Mouse (Mus musculus): Measurements from ENCODE around the gene Taf3.

Gene Taf3

GRCm38 (mm10) chr2:9877966-9878563, 170.3 kb downstream of the Taf3 start:
- in situ Hi-C loops (cut with MboI, MseI): no loop called here

GRCm38 (mm10) chr2:9877326-9877690, 171.1 kb downstream of the Taf3 start:
- in situ Hi-C loops (cut with MboI, MseI): no loop called here

GRCm38 (mm10) chr2:9876621-9877325, 171.6 kb downstream of the Taf3 start:
- in situ Hi-C loops (cut with MboI, MseI): no loop called here

GRCm38 (mm10) chr2:9875676-9876357, 172.6 kb downstream of the Taf3 start:
- in situ Hi-C loops (cut with MboI, MseI): no loop called here

- in situ Hi-C loops (cut with MboI, MseI): no loop called here
Observed at GRCm38 (mm10) chr2:9875220-9875619, 173.2 kb downstream of the Taf3 start.

GRCm38 (mm10) chr2:9874467-9875219, 173.8 kb downstream of the Taf3 start:
- in situ Hi-C loops (cut with MboI, MseI): loop anchor here in 1 of 2 experiments (5.0 kb wide), 1 partner anchor 297 kb away; no protein-coding TSS in a partner anchor

- in situ Hi-C loops (cut with MboI, MseI): loop anchor here in 1 of 2 experiments (5.0 kb wide), 1 partner anchor 296 kb away; no protein-coding TSS in a partner anchor
Observed at GRCm38 (mm10) chr2:9873757-9874156, 174.6 kb downstream of the Taf3 start.

GRCm38 (mm10) chr2:9872682-9873081, 175.7 kb downstream of the Taf3 start:
- in situ Hi-C loops (cut with MboI, MseI): loop anchor here in 1 of 2 experiments (5.0 kb wide), 1 partner anchor 295 kb away; no protein-coding TSS in a partner anchor

GRCm38 (mm10) chr2:9871798-9872197, 176.6 kb downstream of the Taf3 start:
- in situ Hi-C loops (cut with MboI, MseI): loop anchor here in 1 of 2 experiments (5.0 kb wide), 1 partner anchor 294 kb away; no protein-coding TSS in a partner anchor

GRCm38 (mm10) chr2:9871141-9871716, 177.2 kb downstream of the Taf3 start:
- in situ Hi-C loops (cut with MboI, MseI): loop anchor here in 1 of 2 experiments (5.0 kb wide), 1 partner anchor 294 kb away; no protein-coding TSS in a partner anchor

- in situ Hi-C loops (cut with MboI, MseI): no loop called here
Observed at GRCm38 (mm10) chr2:9867092-9867825, 181.1 kb downstream of the Taf3 start.
